Mouse (Mus musculus) heart, adult 2 months (tissue): ENCODE measurements around the gene Fgfr2. TPM values are rescaled to one million over a fixed set of nuclear protein-coding genes. Genes with fewer than 3 reads are reported as not detected.
"Not testable (repeated sequence)": the region's sequence is repeated elsewhere in the genome, so short reads cannot be mapped to it uniquely, and the experiment has no call there.

Experiments
- DNase-seq, 2 experiments: peaks; one replicate each; pipeline ENCODE4 v3.0.0; 2021
- H3K27ac ChIP-seq: fragments of 200-600 bp; 2 replicates; pipeline ENCODE4 v1.8.1; 2022
- H3K27me3 ChIP-seq: fragments of 200-500 bp; 2 replicates; pipeline ENCODE4 v1.6.1; 2012; ENCODE audit warnings: mild to moderate bottlenecking, low read length, inconsistent platforms, mixed read lengths; ENCODE audit not compliant: control insufficient read depth, insufficient read depth
- H3K36me3 ChIP-seq: fragments of 200-500 bp; 2 replicates; pipeline ENCODE4 v1.6.1; 2012; ENCODE audit warnings: low read length, inconsistent platforms; ENCODE audit not compliant: control insufficient read depth, insufficient read depth
- H3K4me1 ChIP-seq: fragments of 200-500 bp; 2 replicates; pipeline ENCODE4 v1.6.1; 2011; ENCODE audit warnings: low read length; ENCODE audit not compliant: control insufficient read depth, insufficient read depth
- H3K4me3 ChIP-seq: fragments of 200-600 bp; 2 replicates; pipeline ENCODE4 v1.8.1; 2022
- H3K79me2 ChIP-seq: fragments of 200-500 bp; replicated peaks from 2 replicates; pipeline ENCODE4 v1.6.1; 2012; ENCODE audit warnings: mild to moderate bottlenecking, inconsistent platforms, low read length, moderate library complexity, mixed read lengths; ENCODE audit not compliant: control insufficient read depth, insufficient read depth
- H3K9ac ChIP-seq: fragments of 200-500 bp; 2 replicates; pipeline ENCODE4 v1.6.1; 2012; ENCODE audit warnings: low read depth, mild to moderate bottlenecking, control low read depth, inconsistent platforms, low read length, mixed read lengths
- CTCF ChIP-seq: fragments of 200-600 bp; IDR thresholded peaks from 2 replicates; pipeline ENCODE4 v1.8.1; 2022; ENCODE audit warnings: antibody characterized with exemption, mild to moderate bottlenecking, moderate library complexity
- EP300 ChIP-seq: fragments of 200-500 bp; IDR thresholded peaks from 2 replicates; pipeline ENCODE4 v1.6.1; 2011; ENCODE audit warnings: low read depth, low read length, control low read depth; ENCODE audit not compliant: insufficient read depth
- POLR2A ChIP-seq: fragments of 200-500 bp; IDR thresholded peaks from 2 replicates; pipeline ENCODE4 v1.6.1; 2011; ENCODE audit warnings: mild to moderate bottlenecking, low read depth, low read length, control low read depth; ENCODE audit not compliant: insufficient read depth
- WGBS: fragments of 180-500 bp; shearing (Covaris S2); methylation state at CpG from one replicate; pipeline ENCODE4 v1.1.7; 2018; 5-methylcytosine and 5-hydroxymethylcytosine counted together
- intact Hi-C: fragments of 180-260 bp; cut with DNase I; formaldehyde crosslinking; loops from one replicate; pipeline ENCODE4 v1.15.1; 2025
- polyA plus RNA-seq: library from polyadenylated mRNA; depleted of rRNA; stranded (reverse); fragments of >200 nt; gene quantifications from 2 replicates; pipeline ENCODE4 v1.2.3, GENCODE M21; 2012
- total RNA-seq, 2 experiments: library from RNA; stranded (reverse); gene quantifications; 2 replicates each; pipeline ENCODE4 v1.2.3; 2021

The Fgfr2 gene
- total and polyA plus RNA-seq, 3 experiments = 1.1 to 2.0 (median 1.3) TPM

DNA sequence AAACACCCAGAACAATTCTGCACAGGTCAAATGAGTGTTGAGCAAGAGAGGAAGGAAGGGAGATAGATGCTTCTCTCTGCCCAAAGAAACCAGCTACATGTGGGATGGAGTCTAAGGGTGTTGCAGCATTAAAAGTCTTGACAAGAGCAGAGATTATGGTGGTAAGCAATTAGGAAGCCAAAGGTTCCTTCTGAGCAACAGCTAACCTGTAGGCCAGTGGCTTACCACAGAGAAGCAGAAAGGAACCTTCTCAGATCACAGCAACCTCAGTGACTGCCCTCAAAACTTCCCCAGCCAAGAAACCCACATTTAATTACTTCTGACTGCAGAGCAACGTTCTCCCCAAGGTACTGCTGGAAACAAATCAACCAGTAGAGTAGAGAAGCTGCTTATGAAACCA is 2621.7 kb downstream of the Fgfr2 start:
- TF ChIP-seq CTCF = no peak
- no peak for TF ChIP-seq POLR2A
- TF ChIP-seq EP300 = no peak
- Histone ChIP-seq H3K4me1 (no peaks in the 10 kb centered on the region; the same call in none of the 2 replicates), H3K9ac (no peak overlapping the region), H3K36me3 (peaks cover 15% of the 10 kb centered on the region), H3K79me2 (no peaks in the 10 kb centered on the region), H3K27ac (no peak overlapping the region), H3K27me3 (no peaks in the 10 kb centered on the region), H3K4me3 (no peak overlapping the region)
- DNase-seq = no peak
- 54% methylated on average over 1 of the region's 1 CpGs for WGBS
- intact Hi-C loops = no loop called here

- 55% methylated on average over 3 of the region's 3 CpGs for WGBS
- Histone ChIP-seq H3K27ac (no peak overlapping the region), H3K79me2 (no peaks in the 10 kb centered on the region), H3K9ac (no peak overlapping the region), H3K4me3 (no peak overlapping the region), H3K27me3 (no peaks in the 10 kb centered on the region), H3K36me3 (peaks cover 8% of the 10 kb centered on the region), H3K4me1 (no peaks in the 10 kb centered on the region; the same call in none of the 2 replicates)
- intact Hi-C loops = no loop called here
- DNase-seq = no peak
- no peak for TF ChIP-seq POLR2A
- no peak for TF ChIP-seq EP300
- TF ChIP-seq CTCF = no peak
Measured at GRCm38 (mm10) chr7:130493346-130493745, 2629.8 kb downstream of the Fgfr2 start.

- intact Hi-C loops = no loop called here
- Histone ChIP-seq H3K27ac (no peak overlapping the region), H3K36me3 (peaks cover 5% of the 10 kb centered on the region), H3K4me3 (no peak overlapping the region), H3K9ac (no peak overlapping the region), H3K4me1 (no peaks in the 10 kb centered on the region; the same call in none of the 2 replicates), H3K79me2 (no peaks in the 10 kb centered on the region), H3K27me3 (no peaks in the 10 kb centered on the region)
- no peak for DNase-seq
- TF ChIP-seq POLR2A = no peak
- TF ChIP-seq CTCF = no peak
- TF ChIP-seq EP300 = no peak
Measured at GRCm38 (mm10) chr7:130492026-130492425, 2631.1 kb downstream of the Fgfr2 start.

DNA sequence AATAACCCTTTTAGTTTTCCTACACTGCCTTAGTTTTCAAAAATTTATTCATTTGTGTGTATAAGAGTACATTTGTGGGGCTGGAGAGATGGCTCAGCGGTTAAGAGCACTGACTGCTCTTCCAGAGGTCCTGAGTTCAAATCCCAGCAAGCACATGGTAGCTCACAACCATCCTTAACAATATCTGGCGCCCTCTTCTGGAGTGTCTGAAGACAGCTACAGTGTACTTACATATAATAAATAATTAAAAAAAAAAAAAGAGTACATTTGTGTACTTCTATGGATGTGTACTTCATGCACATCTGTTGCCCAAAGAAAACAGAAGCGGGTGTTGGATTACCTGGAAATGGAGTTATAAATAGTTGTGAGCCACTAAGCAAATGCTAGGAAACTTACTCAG is 2644.1 kb downstream of the Fgfr2 start:
- H3K27me3 ChIP-seq, H3K36me3 ChIP-seq, H3K4me3 ChIP-seq, H3K4me1 ChIP-seq, H3K79me2 ChIP-seq, H3K27ac ChIP-seq, DNase-seq, H3K9ac ChIP-seq: not testable (repeated sequence)
- intact Hi-C loops = loop anchor here (5.0 kb wide), 1 partner anchor 207 kb away; no protein-coding TSS in a partner anchor
- peak; percentile 57 for TF ChIP-seq CTCF
- 86% methylated on average over 3 of the region's 3 CpGs for WGBS

DNA sequence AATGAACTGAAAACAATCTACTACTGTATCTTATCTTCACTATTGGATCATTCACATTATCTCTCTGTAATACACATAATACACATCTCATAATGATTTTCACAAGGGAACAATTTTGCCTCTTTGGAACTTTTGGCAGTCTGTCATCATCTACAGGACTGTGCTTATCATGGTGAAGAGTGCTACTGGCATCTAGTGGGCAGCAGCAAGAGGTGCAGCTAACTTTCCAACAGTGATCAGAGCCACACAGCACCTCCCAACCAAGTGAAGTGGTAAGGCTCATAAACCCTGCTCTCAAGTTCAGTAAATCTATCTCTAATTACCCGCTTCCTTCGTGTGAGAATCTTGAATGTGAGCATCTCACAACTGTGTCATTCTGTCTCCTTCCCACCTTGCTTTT is 2647.2 kb downstream of the Fgfr2 start:
- intact Hi-C loops = loop anchor here (2.0 to 5.0 kb wide), 3 partner anchors 204 to 827 kb away; no protein-coding TSS in a partner anchor
- Histone ChIP-seq H3K27ac (no peak overlapping the region), H3K79me2 (no peaks in the 10 kb centered on the region; the same call in 1 of the 2 replicates), H3K9ac (no peak overlapping the region), H3K27me3 (no peaks in the 10 kb centered on the region), H3K4me3 (no peak overlapping the region), H3K36me3 (no peaks in the 10 kb centered on the region), H3K4me1 (no peaks in the 10 kb centered on the region)
- DNase-seq = peak; percentile 10 to 24
- no peak for TF ChIP-seq POLR2A
- 0 out of 2 replicates have a peak, but pooled peaks have one; percentile 68 for TF ChIP-seq EP300
- TF ChIP-seq CTCF = peak; percentile 93
- WGBS = 49% methylated on average over 2 of the region's 2 CpGs

GRCm38 (mm10) chr7:130473881-130474280 is 2649.3 kb downstream of the Fgfr2 start:
- intact Hi-C loops = loop anchor here (2.0 kb wide), 1 partner anchor 819 kb away; no protein-coding TSS in a partner anchor
- TF ChIP-seq EP300 = no peak
- TF ChIP-seq POLR2A = no peak
- TF ChIP-seq CTCF = no peak
- WGBS = 75% methylated on average over 3 of the region's 3 CpGs
- Histone ChIP-seq H3K9ac (no peak overlapping the region), H3K36me3 (no peaks in the 10 kb centered on the region), H3K4me1 (no peaks in the 10 kb centered on the region), H3K27ac (no peak overlapping the region), H3K27me3 (no peaks in the 10 kb centered on the region), H3K79me2 (no peaks in the 10 kb centered on the region; the same call in 1 of the 2 replicates), H3K4me3 (no peak overlapping the region)
- DNase-seq = no peak
